Mouse (Mus musculus) intestine, embryonic 15.5 days (tissue): Measurements from ENCODE around the gene Olfr283. TPM values are rescaled to one million over a fixed set of nuclear protein-coding genes. Genes with fewer than 3 reads are reported as not detected.

Experiments
- ATAC-seq: fragments of 200-750 bp; cut with Nextera tagmentation; 2 replicates; pipeline ENCODE4 v1.8.0; 2017; ENCODE audit warnings: moderate TSS enrichment, moderate library complexity
- H3K27ac ChIP-seq: fragments of 300-500 bp; sonication (generic); 2 replicates; pipeline ENCODE4 v1.5.1; 2015; ENCODE audit warnings: mild to moderate bottlenecking, inconsistent platforms
- H3K27me3 ChIP-seq: fragments of 300-500 bp; sonication (generic); replicated peaks from 2 replicates; pipeline ENCODE4 v1.6.1; 2015; ENCODE audit warnings: inconsistent platforms
- H3K36me3 ChIP-seq: fragments of 300-500 bp; sonication (generic); 2 replicates; pipeline ENCODE4 v1.6.1; 2015; ENCODE audit warnings: inconsistent platforms
- H3K4me1 ChIP-seq: fragments of 300-500 bp; sonication (generic); replicated peaks from 2 replicates; pipeline ENCODE4 v1.6.1; 2015; ENCODE audit warnings: inconsistent platforms
- H3K4me2 ChIP-seq: fragments of 300-500 bp; sonication (generic); replicated peaks from 2 replicates; pipeline ENCODE4 v1.6.1; 2015; ENCODE audit warnings: mild to moderate bottlenecking, inconsistent platforms
- H3K4me3 ChIP-seq: fragments of 300-500 bp; sonication (generic); replicated peaks from 2 replicates; pipeline ENCODE4 v1.5.1; 2015; ENCODE audit warnings: inconsistent platforms
- H3K9ac ChIP-seq: fragments of 300-500 bp; sonication (generic); 2 replicates; pipeline ENCODE4 v1.6.1; 2015; ENCODE audit warnings: inconsistent platforms
- H3K9me3 ChIP-seq: fragments of 300-500 bp; sonication (generic); 2 replicates; pipeline ENCODE4 v1.6.1; 2016; ENCODE audit warnings: inconsistent platforms
- WGBS: fragments of 180-500 bp; shearing (Covaris S2); methylation state at CpG from one replicate; pipeline ENCODE4 v1.1.7; 2015; 5-methylcytosine and 5-hydroxymethylcytosine counted together
- polyA plus RNA-seq: library from polyadenylated mRNA; unstranded; fragments of >200 nt; fragmentation: Nextera tagmentation; extraction: Ambion mirVana; gene quantifications from 2 replicates; pipeline ENCODE4 v1.2.1, GENCODE M21; 2015

Olfr283 gene
- polyA plus RNA-seq, 1 experiment from 2014 or later, result not detected

DNA sequence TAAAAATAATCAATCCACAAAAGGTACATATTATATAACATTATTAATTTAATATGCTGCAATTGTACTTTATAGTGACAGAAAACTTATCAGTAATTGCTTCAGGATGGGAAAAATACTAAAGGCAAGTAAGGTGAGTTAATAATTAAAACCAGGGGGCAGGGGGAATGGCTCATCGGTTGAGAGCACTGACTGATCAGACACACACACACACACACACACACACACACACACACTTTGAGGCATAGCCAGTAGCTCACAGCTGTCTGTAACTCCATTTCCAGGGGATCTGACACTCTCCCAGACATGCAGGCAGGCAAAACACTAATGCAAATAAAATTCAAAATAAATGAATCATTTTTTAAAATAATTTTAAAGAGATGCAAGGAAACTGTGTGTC, 16.4 kb upstream of the Olfr283 start:
- Histone ChIP-seq H3K4me1 (no peaks in the 10 kb centered on the region), H3K36me3 (no peaks in the 10 kb centered on the region), H3K27me3 (no peaks in the 10 kb centered on the region), H3K27ac (no peak overlapping the region), H3K4me2 (no peak overlapping the region), H3K9ac (no peak overlapping the region), H3K9me3 (no peaks in the 10 kb centered on the region), H3K4me3 (no peak overlapping the region)
- WGBS, result 69% methylated on average over 1 of the region's 1 CpGs
- ATAC-seq, result no peak

DNA sequence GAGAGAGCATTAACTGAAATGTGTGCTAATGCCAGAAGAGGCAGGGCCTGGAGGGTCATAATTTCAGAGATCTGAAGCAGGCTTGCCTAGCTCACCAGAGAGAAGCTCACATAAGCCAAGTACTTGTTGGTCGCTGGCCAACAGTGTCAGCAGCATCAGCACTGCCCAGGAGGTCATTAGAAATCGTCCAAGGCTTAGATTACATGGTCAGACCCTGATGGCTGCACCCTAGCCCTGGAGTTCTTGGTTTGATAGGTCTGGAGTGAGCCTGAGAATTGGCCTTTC, 11.1 kb upstream of the Olfr283 start:
- no peak overlapping the region for H3K4me2 ChIP-seq
- H3K9me3 ChIP-seq, result no peaks in the 10 kb centered on the region
- ATAC-seq, result no peak
- H3K27me3 ChIP-seq, result no peaks in the 10 kb centered on the region
- H3K4me3 ChIP-seq, result no peak overlapping the region
- no peaks in the 10 kb centered on the region for H3K36me3 ChIP-seq
- H3K9ac ChIP-seq, result no peak overlapping the region
- H3K4me1 ChIP-seq, result no peaks in the 10 kb centered on the region
- WGBS, result 43% methylated on average over 2 of the region's 2 CpGs
- H3K27ac ChIP-seq, result no peak overlapping the region

DNA sequence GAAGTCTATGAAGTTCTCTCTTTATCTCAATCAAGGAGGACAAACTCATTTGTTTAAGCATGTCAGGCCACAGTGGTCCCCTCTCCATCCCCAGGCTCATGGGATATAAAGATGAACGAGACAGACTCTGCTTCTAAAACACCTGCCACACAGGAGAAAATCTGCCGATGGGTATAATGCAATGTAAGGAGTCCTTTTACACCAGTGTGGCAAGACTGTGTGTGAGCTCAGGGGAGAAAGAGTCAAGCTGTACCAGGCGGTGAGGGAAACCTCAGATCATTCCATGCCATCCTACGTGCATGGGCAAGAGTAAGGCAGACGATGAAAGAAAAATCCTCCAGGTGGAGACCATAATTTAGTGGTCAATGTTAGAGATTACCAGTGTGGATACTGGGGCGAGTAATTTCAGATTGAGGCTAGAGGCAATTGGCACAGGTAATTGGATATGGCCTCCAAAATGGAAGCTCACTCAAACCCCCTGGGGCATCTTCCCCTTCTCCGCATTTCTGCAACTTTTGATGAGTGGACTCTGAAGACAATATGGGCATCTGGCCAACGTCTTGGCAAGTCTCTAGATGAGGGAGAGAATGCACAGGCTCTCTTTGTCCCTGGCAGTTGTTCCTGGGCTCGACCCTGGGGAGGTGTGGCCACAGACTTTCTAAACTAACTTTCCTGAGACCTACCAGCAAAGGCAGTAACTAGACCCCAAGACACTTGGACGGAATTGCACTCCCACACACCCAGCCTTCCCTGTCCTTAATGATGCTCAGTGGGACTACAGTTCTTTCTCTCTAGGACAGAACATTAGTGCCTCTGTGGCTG, 10.5 kb upstream of the Olfr283 start:
- ATAC-seq, result no peak
- Histone ChIP-seq H3K27me3 (no peaks in the 10 kb centered on the region), H3K4me2 (no peak overlapping the region), H3K4me1 (no peaks in the 10 kb centered on the region), H3K9ac (no peak overlapping the region), H3K4me3 (no peak overlapping the region), H3K9me3 (no peaks in the 10 kb centered on the region), H3K36me3 (no peaks in the 10 kb centered on the region), H3K27ac (no peak overlapping the region)
- WGBS, result 62% methylated on average over 10 of the region's 10 CpGs

DNA sequence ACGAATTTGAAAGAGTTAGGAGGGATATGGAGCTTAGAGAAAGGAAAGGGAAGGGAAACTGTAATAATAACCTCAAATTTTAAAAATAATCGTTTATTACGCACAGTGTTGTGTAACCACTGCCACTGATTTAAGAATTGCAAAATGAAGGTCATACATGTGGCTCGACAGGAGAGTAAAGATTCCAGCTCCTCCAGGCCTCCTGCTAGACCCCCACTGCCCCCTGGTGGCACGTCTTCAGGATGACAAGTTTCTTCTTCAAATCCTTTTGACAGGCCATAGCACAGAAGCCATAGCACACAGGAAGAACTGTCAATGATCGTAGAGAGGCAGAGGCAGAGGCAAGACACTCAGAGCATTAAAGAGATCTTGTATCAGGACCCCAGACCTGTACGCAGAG, 9.1 kb upstream of the Olfr283 start:
- H3K27me3 ChIP-seq, result no peaks in the 10 kb centered on the region
- H3K36me3 ChIP-seq, result no peaks in the 10 kb centered on the region
- no peak overlapping the region for H3K4me2 ChIP-seq
- H3K27ac ChIP-seq, result no peak overlapping the region
- 26% methylated on average over 7 of the region's 7 CpGs for WGBS
- peak; percentile 58; the same call in 1 of the 2 replicates for ATAC-seq
- H3K9me3 ChIP-seq, result no peaks in the 10 kb centered on the region
- no peaks in the 10 kb centered on the region for H3K4me1 ChIP-seq
- H3K4me3 ChIP-seq, result no peak overlapping the region
- no peak overlapping the region for H3K9ac ChIP-seq

DNA sequence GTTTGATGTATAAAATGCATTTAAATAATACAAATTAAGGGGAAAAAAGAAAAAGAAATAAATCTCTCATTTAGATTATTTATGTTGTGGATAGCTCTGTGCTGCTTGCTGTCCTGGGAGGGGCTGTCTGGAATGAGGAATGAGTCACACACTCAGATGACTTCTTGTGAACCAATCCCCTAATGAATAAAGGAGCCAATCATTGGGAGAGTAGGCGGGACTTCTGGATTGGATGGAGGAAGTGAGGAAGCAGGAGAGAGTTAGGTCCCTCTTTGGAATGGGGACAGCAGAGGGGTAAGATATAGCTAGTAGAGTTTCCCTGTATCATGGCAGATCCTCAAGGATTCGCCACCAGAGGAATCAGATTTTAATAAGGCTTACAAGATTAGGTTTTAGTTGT, 6.9 kb upstream of the Olfr283 start:
- Histone ChIP-seq H3K4me1 (no peaks in the 10 kb centered on the region), H3K27ac (no peak overlapping the region), H3K4me2 (no peak overlapping the region), H3K27me3 (no peaks in the 10 kb centered on the region), H3K4me3 (no peak overlapping the region), H3K36me3 (no peaks in the 10 kb centered on the region), H3K9me3 (no peaks in the 10 kb centered on the region), H3K9ac (no peak overlapping the region)
- no peak for ATAC-seq
- 82% methylated on average over 2 of the region's 2 CpGs for WGBS

DNA sequence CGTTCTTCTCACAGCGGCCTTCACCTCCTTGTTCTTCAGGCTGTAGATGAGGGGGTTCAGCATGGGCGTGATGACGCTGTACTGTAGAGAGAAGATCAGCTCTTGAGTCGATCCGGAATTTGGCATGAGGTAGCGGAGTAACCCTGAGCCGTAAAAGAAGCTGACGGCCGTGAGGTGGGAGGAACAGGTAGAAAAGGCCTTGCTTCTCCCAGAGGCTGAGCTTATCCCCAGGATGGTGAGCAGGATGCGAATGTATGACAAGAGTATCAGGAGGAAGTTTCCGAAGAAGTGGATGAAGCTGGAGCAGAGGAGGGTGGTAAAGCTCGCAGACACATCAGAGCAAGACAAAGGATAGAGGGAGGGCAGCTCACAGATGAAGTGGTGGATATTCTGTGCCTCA, 2.5 kb downstream of the Olfr283 start:
- no peak overlapping the region for H3K27ac ChIP-seq
- H3K9ac ChIP-seq, result no peak overlapping the region
- 91% methylated on average over 13 of the region's 13 CpGs for WGBS
- no peaks in the 10 kb centered on the region for H3K36me3 ChIP-seq
- no peaks in the 10 kb centered on the region for H3K27me3 ChIP-seq
- ATAC-seq, result no peak
- no peaks in the 10 kb centered on the region for H3K4me1 ChIP-seq
- no peak overlapping the region for H3K4me3 ChIP-seq
- H3K9me3 ChIP-seq, result no peaks in the 10 kb centered on the region
- no peak overlapping the region for H3K4me2 ChIP-seq

DNA sequence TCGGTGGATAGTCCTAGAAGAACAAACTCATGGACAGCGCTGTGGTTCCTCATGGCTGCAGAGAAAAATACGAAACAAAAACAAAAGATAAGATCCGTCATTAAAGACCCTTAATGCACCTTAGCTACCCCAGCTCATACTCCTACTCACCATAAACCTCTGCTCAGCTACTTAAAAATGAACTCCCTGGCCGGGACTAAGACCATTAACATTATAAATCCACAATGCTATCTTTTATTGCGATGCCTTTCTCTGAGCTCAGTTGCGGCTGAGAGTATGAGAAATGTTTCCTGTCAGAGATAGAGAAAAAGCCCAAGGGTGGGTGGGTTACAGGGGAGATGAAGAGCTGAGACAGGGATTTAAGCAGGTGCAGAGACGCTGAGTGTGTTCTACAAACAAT, 39.9 kb downstream of the Olfr283 start, which contains the start of gene Olfr284:
Olfr284 (minus strand) TSS at position 101 of the 400 bp plus-strand sequence.
- Histone ChIP-seq H3K4me2 (no peak within 1 kb of the TSS), H3K9me3 (no peaks in the 10 kb centered on the region), H3K4me3 (no peak within 1 kb of the TSS), H3K27ac (no peak within 1 kb of the TSS), H3K36me3 (no peaks in the 10 kb centered on the region), H3K4me1 (no peaks in the 10 kb centered on the region), H3K27me3 (no peaks in the 10 kb centered on the region), H3K9ac (no peak within 1 kb of the TSS)
- 66% methylated on average over 8 of the region's 8 CpGs for WGBS
- ATAC-seq, result no peak

Other genes starting within 250 kb of the Olfr283 start
- 46.6 and 49.5 TPM in 2 replicates for gene Asb8, start 215.3 kb downstream of the Olfr283 start, polyA plus RNA-seq
- 1.6 and 1.7 TPM in 2 replicates for gene Ccdc184, start 213.8 kb downstream of the Olfr283 start, polyA plus RNA-seq
- gene Olfr288, start 185.4 kb downstream of the Olfr283 start, polyA plus RNA-seq, result not detected in 2 replicates
- not detected in 2 replicates for gene Gm44579, start 160.0 kb downstream of the Olfr283 start, polyA plus RNA-seq
- not detected in 2 replicates for gene Olfr287, start 159.9 kb downstream of the Olfr283 start, polyA plus RNA-seq
- not detected in 2 replicates for gene Olfr286, start 146.5 kb downstream of the Olfr283 start, polyA plus RNA-seq
- gene H1fnt, start 123.7 kb downstream of the Olfr283 start, polyA plus RNA-seq, result not detected in 2 replicates
- gene Zfp641, start 84.8 kb downstream of the Olfr283 start, polyA plus RNA-seq, result 0.21 and 0.36 TPM in 2 replicates
- gene Olfr285, start 63.6 kb downstream of the Olfr283 start, polyA plus RNA-seq, result not detected in 2 replicates
- not detected in 2 replicates for gene Olfr284, start 40.0 kb downstream of the Olfr283 start, polyA plus RNA-seq
- gene Olfr282, start 50.3 kb upstream of the Olfr283 start, polyA plus RNA-seq, result not detected in 2 replicates
- gene Olfr281, start 71.6 kb upstream of the Olfr283 start, polyA plus RNA-seq, result not detected in 2 replicates
- gene OR5BS1P, start 89.0 kb upstream of the Olfr283 start, polyA plus RNA-seq, result not detected in 2 replicates
- gene Lalba, start 101.8 kb upstream of the Olfr283 start, polyA plus RNA-seq, result 0.23 TPM in 1 of 2 replicates, not detected in the other
- not detected in 2 replicates for gene Olfr279, start 111.5 kb upstream of the Olfr283 start, polyA plus RNA-seq
- gene Kansl2, start 153.3 kb upstream of the Olfr283 start, polyA plus RNA-seq, result 81.4 and 86.7 TPM in 2 replicates
- gene Ccnt1, start 190.0 kb upstream of the Olfr283 start, polyA plus RNA-seq, result 42.4 and 44.9 TPM in 2 replicates
- gene 4930415O20Rik, start 190.1 kb upstream of the Olfr283 start, polyA plus RNA-seq, result 0.77 TPM in 1 of 2 replicates, not detected in the other
- 21.4 and 23.0 TPM in 2 replicates for gene Adcy6, start 229.1 kb upstream of the Olfr283 start, polyA plus RNA-seq
- 24.9 and 26.7 TPM in 2 replicates for gene Cacnb3, start 249.9 kb upstream of the Olfr283 start, polyA plus RNA-seq